Mouse (Mus musculus): Measurements from ENCODE around the gene Fnbp1.

DNA sequence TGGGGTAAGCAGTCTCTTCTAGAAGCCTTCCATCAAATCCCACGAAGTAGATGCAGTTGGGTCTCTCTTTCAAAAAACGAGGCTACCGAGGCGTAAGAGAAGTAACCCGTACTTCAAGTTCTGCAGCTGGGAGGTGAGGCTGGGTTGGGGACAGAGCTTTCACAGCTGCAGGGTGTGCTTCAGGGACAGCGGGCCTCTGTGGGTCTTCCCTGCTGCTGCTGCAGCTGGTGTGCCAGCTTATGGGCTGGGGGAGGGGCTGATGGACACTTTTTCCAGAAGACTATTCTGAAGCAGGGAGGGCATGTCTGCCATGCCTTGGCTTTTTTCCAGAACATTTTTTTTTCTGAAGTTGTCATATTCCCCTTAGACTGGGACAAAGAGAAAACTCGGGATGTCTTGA is 158.8 kb downstream of the Fnbp1 start:
- TF ChIP-seq CTCF (IDR thresholded peaks at IDR 0.05; ENCODE audit: low read depth) (no peak), EP300 (IDR thresholded peaks at IDR 0.05; ENCODE audit: low read depth) (no peak)

Data from liver, postnatal 0 days (tissue).